24 mouse cellular contexts compared by ENCODE assay signal in genomic region chr13:42490956-42491680, GRCm38 (mm10).
DNase-seq lines count a peak whose midpoint lies in the region; ATAC-seq lines count a peak whose summit lies in the region.
"Had no signal": no experiment of that assay in that cellular context is flagged by ENCODE, and none has a peak within 500 bp of the region (broad histone marks: within the 10 kb centered on the region; RNA-seq: fewer than 3 reads in every experiment).

No protein-coding gene starts in this region.

- no peak for ATAC-seq in embryonic facial prominence, embryonic 14.5 days (ENCODE audit: low read depth)
- ATAC-seq: CD4-positive, CD25-positive, alpha-beta regulatory T cell, adult 4 months; inflammation-experienced regulatory T-cells, adult 6 months; midbrain, embryonic 15.5 days; Patski had no signal

- no peak overlapping the region for H3K4me2 ChIP-seq in embryonic facial prominence, embryonic 14.5 days (ENCODE audit: low read depth, low read length)
- H3K4me2 ChIP-seq: forebrain, embryonic 12.5 days; heart, embryonic 13.5 days; hindbrain, embryonic 14.5 days; limb, embryonic 15.5 days; midbrain, embryonic 15.5 days had no signal

- 65% methylated on average over 4 of the region's 4 CpGs for WGBS in embryonic facial prominence, embryonic 14.5 days
- WGBS in embryonic facial prominence, embryonic 10.5 days = 75% methylated on average over 4 of the region's 4 CpGs

- H3K9ac ChIP-seq in embryonic facial prominence, embryonic 14.5 days (ENCODE audit: low read depth, low read length) = no peak overlapping the region
- H3K9ac ChIP-seq: forebrain, embryonic 12.5 days; heart, embryonic 13.5 days; hindbrain, embryonic 14.5 days; limb, embryonic 15.5 days; liver, embryonic 14.5 days; midbrain, embryonic 15.5 days had no signal

- no peaks in the 10 kb centered on the region for H3K27me3 ChIP-seq in embryonic facial prominence, embryonic 14.5 days (replicated peaks; ENCODE audit: control insufficient read depth, insufficient read depth, low read length)
- no peaks in the 10 kb centered on the region for H3K27me3 ChIP-seq in embryonic facial prominence, embryonic 10.5 days (replicated peaks; ENCODE audit: low read depth, poor library complexity, severe bottlenecking)
- H3K27me3 ChIP-seq: forebrain, embryonic 12.5 days; heart, embryonic 13.5 days; limb, embryonic 15.5 days; midbrain, embryonic 15.5 days; Patski had no signal

- DNase-seq in embryonic facial prominence, embryonic 14.5 days (ENCODE audit: low spot score) = peak; percentile 17
- no peak for DNase-seq in embryonic facial prominence, embryonic 10.5 days (ENCODE audit: low spot score)
- peak; percentile 15 for DNase-seq in heart, adult 8-10 months (ENCODE audit: low spot score)
- no peak for DNase-seq in heart, postnatal 4 days
- DNase-seq in 3134 (ENCODE audit: extremely low read depth, insufficient read length, low spot score) = peak; percentile 40
- DNase-seq in lung, postnatal 36 days = peak; percentile 30
- DNase-seq in left cerebral cortex, postnatal 36 days (ENCODE audit: low spot score in 2 of 2) = no peak
- DNase-seq: adrenal gland, adult 2 months; cerebellum, adult 11-12 months; cerebellum, postnatal 10 days; kidney, adult 18-20 months; left cerebral cortex, postnatal 4 days; thymus, postnatal 25 days had no signal

- no peaks in the 10 kb centered on the region for H3K36me3 ChIP-seq in embryonic facial prominence, embryonic 14.5 days (ENCODE audit: control insufficient read depth, insufficient read depth, low read length)
- H3K36me3 ChIP-seq in embryonic facial prominence, embryonic 10.5 days (replicated peaks) = no peaks in the 10 kb centered on the region
- H3K36me3 ChIP-seq: forebrain, embryonic 12.5 days; heart, embryonic 13.5 days; limb, embryonic 15.5 days; midbrain, embryonic 15.5 days had no signal

- H3K27ac ChIP-seq in embryonic facial prominence, embryonic 14.5 days (replicated peaks; ENCODE audit: low read depth, low read length) = no peak overlapping the region
- no peak overlapping the region for H3K27ac ChIP-seq in embryonic facial prominence, embryonic 10.5 days (replicated peaks)
- H3K27ac ChIP-seq: forebrain, embryonic 12.5 days; heart, embryonic 13.5 days; hindbrain, embryonic 14.5 days; kidney, postnatal 0 days; left cerebral cortex, adult 2 months; limb, embryonic 15.5 days; liver, embryonic 14.5 days; midbrain, embryonic 15.5 days had no signal

- H3K4me3 ChIP-seq in embryonic facial prominence, embryonic 14.5 days (ENCODE audit: low read depth, low read length) = no peak overlapping the region
- H3K4me3 ChIP-seq in embryonic facial prominence, embryonic 10.5 days = no peak overlapping the region
- H3K4me3 ChIP-seq: forebrain, embryonic 12.5 days; heart, embryonic 13.5 days; left cerebral cortex, adult 2 months; limb, embryonic 15.5 days; midbrain, embryonic 15.5 days had no signal

- intact Hi-C loops in left cerebral cortex, postnatal 36 days (cut with DNase I) = no loop called here

- no peaks in the 10 kb centered on the region for H3K4me1 ChIP-seq in embryonic facial prominence, embryonic 14.5 days (ENCODE audit: control insufficient read depth, insufficient read depth, low read length)
- peaks cover 3% of the 10 kb centered on the region; the same call in 1 of the 2 replicates for H3K4me1 ChIP-seq in embryonic facial prominence, embryonic 10.5 days
- H3K4me1 ChIP-seq: forebrain, embryonic 12.5 days; limb, embryonic 15.5 days; midbrain, embryonic 15.5 days had no signal

- H3K9me3 ChIP-seq in embryonic facial prominence, embryonic 14.5 days (ENCODE audit: control insufficient read depth, low read length) = no peaks in the 10 kb centered on the region
- H3K9me3 ChIP-seq in embryonic facial prominence, embryonic 10.5 days = no peaks in the 10 kb centered on the region
- H3K9me3 ChIP-seq: forebrain, embryonic 12.5 days; heart, embryonic 13.5 days; limb, embryonic 15.5 days; midbrain, embryonic 15.5 days had no signal

Comparison
In these comparisons a context has a peak if more than half of its experiments do, and no peak if none do; other contexts are left out.
1. DNase-seq: peak in embryonic facial prominence, embryonic 14.5 days (single experiment), heart, adult 8-10 months (single experiment), 3134 (single experiment) and lung, postnatal 36 days (single experiment); none in embryonic facial prominence, embryonic 10.5 days (single experiment), heart, postnatal 4 days (single experiment) and left cerebral cortex, postnatal 36 days (0 of 2).